In genomic region chr17:15285399-15286043, GRCm38 (mm10) we compare ENCODE assay signal across 8 mouse cellular contexts.
A peak's percentile ranks its signal among the peaks of the same experiment; 100 is the strongest.
DNase-seq lines count a peak whose midpoint lies in the region; ATAC-seq lines count a peak whose summit lies in the region.

No protein-coding gene starts in this region.

- peak; percentile 65 to 77 for DNase-seq in cerebellum, postnatal 14 days
- DNase-seq in cerebellum, adult 11 months: no peak
- peak; percentile 8 to 14 for DNase-seq in cerebellum, postnatal 36 days
- peak; percentile 66 for DNase-seq in heart, adult 8-10 months (ENCODE audit: low spot score)
- peak; percentile 93 for DNase-seq in kidney, adult 9 months
- peak; percentile 41 to 53 for DNase-seq in lung, adult 18-20 months
- DNase-seq in ovary, postnatal 36 days (ENCODE audit: low spot score): peak; percentile 72

- ATAC-seq in megakaryocyte, adult 5-6 weeks (ENCODE audit: poor library complexity, severe bottlenecking): no peak
